Mouse (Mus musculus) 3T3-L1 (cell line): ENCODE measurements around the gene Slc35c2.

ENCODE experiments used
- DNase-seq: peaks from one replicate; pipeline ENCODE4 v3.0.0-alpha.2; 2015; ENCODE audit warnings: low read depth, low spot score

Gene Slc35c2

DNA sequence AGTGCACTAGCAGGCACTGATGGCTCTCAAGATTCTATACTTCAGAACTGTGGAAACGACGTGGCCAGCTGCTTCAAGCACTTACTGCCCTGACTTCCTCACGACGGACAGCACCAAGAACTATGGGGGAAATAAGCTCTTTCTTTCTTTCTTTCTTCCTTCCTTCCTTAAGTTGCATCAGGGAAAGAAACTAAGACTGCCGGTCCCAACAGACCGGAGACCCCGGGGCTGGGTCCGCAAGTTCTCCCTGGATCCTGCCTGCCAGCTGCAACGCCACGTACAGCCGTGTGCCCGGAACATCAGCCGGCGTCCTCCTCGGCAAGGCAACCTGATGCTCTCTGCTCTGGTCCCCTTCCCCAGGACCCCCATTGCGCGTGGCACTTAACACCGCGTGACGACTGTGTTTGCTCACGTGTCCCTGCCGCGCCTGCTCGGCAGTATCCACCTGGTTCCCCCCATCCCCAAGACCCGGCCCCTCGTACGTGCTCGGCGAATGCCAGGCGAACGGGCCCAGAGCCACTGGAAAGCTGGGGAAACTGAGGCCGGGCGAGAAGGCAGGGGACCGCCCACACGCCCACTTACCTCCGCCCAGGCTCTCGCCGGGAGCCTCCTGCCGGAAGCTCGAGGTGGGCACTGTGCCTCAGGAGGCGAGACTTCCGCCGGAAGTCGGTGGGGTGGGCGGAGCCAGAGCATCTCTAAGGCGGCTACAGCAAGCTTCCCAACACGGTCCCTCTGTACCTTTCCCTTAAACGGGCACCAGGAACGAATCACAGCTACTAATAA lies at the start of gene Slc35c2:
Gene Slc35c2 (minus strand): TSS at position 668 of the 783 bp plus-strand sequence.
- DNase-seq, result peak; percentile 91

- peak; percentile 35 for DNase-seq
These were observed 49.5 kb upstream of the Slc35c2 start for GRCm38 (mm10) chr2:165337191-165337590.

DNA sequence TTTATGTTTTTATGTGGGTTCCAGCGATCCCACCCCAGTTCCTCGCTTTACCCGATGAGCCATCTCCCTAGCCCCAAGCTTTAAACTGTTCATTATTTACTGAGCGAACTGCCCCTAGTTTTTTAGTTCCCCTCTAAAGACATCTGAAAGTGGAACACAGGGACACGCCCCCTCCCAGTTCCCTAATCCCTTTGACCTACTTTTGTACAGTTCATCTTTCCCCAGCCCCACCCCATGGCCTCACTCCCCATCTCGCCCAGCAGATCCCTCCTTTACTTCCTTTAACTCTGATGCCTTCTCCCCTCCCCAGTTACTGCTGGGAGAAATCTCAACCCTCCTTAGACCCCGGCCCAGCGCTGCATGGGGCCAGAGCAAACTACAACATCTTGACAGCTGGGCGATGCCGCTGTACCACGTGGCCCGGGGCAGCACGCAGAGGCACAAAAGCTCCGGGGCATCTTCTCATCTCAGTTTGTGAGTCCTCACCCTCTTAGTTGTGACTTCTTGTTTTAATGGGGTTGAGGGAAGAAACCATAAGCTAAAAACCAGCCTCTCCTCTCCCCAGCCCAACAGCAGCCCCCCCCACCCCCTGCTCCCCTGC lies 45.0 kb upstream of the Slc35c2 start:
- no peak for DNase-seq

- DNase-seq, result no peak
These were observed 42.0 kb upstream of the Slc35c2 start for GRCm38 (mm10) chr2:165329703-165330102.

- no peak for DNase-seq
These were observed 41.1 kb upstream of the Slc35c2 start for GRCm38 (mm10) chr2:165328746-165329145.

DNA sequence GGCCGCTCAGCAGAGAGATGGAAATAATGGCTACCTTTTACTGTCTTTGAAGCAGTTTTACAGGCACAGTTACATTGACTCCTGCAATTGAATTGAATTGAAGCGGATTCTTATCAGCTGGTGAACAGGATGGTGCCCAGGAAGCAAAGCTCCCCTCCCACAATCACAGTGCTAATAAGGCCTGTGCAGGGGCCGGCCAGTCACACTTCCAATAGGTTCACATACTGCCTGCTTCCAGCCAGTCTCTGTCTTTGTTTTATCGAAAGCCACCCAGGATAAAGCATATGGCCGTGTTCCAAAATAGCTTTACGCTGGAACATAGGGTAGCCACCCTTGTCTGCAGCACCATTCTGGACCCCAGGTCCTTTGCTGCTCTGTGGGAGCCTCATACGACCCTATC lies 39.7 kb upstream of the Slc35c2 start:
- DNase-seq, result no peak

DNA sequence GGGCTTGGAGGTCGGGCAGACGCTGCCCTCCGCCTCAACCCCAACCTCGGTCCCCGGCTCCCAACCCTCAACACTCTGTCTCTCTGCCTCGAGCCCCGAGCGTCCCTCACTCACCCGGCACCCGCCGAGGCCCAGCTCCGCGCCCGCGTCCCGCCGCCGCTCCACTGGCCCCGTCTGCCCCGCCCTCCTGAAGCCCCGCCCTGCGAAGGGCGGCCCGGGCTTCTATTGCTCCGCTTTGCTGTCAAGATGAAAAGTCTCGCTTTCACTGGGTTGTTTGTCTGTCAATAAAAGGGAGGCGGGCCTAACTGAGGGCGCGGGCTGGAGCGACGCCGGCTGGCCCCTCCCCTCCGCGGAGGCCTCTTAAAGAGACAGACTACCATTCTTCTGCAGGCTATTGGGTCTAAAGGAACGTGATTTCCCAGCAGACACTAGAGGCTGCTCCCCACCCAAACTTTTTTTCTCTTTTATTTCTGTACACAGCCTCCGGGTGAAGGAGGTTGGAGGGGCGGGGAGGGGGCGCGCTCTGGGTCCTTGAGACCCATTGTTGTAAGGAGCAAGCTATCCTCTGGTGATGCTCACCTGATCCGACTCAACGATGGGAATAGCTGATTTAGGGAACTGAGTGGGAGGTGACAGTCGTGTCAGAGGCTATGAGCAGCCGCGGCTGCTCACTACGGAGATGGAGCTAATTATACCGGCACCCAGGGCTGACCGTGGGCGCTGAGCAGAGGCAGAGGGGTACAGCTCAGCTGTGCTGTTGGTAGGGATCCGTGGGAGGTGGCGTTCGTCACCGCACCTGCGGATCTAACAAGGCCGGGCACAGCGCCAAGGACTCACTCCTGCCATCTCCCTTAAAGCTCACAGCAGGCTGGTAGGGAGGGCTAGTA lies 38.9 kb upstream of the Slc35c2 start, which contains the start of gene Elmo2:
Gene Elmo2 (minus strand): TSS at position 176 of the 887 bp plus-strand sequence.
- DNase-seq, result peak; percentile 97

- DNase-seq, result peak; percentile 57
These were observed 38.0 kb upstream of the Slc35c2 start for GRCm38 (mm10) chr2:165325521-165326303.

GRCm38 (mm10) chr2:165323928-165324327 lies 36.3 kb upstream of the Slc35c2 start:
- no peak for DNase-seq

DNA sequence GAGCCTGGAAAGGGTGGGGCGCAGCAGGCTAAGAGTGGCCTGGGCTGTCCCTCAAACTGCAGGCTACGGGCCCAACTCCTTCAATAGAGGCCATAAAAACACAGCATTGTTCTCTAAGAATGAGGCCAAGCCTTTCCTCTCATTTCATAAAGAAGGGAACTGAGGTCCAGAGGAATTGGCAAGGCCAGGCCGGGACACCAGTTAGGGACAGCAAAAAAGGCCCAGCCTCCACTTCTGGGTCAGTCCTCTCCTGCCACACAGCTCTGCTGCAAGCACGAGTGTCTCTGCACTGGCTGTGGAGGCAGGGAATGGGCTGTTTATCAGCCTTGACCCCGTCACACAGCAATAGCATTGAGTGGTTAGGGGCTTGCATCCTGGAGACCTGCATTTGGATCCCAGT lies 35.8 kb upstream of the Slc35c2 start:
- DNase-seq, result no peak

DNA sequence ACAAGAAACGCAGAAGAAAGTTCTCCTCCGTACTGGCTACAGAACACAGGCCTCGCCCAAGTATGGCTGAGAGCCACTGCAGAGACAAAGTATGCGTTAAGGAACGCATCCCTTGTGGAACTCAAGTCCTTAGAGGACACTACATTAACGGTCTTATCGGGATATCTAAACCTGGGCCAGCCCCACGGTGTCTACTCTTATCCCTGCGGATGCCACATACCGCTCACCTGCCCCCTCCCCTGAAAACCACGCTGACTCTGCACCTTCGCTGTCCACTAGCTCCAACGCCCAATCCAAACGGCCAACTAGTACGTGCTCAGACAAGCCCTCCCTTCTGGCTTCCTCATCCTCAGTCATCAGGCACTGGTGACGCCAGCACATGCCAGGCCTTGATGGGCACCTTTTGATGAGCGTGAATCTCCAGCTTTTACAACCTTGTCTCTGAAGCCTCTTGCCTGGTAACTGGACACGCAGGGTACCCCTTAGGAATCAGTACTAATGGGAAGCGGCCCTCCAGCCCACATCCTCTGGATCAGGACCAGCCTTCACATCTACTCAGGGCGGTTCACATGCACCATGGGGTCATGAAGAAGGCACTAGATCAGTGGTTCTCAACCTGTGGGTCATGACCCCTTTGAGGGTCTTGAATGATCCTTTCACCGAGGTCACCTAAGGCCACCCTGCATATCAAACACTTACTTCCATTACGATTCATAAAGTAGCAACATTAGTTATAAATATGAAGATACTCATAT lies 34.5 kb upstream of the Slc35c2 start:
- no peak for DNase-seq

DNA sequence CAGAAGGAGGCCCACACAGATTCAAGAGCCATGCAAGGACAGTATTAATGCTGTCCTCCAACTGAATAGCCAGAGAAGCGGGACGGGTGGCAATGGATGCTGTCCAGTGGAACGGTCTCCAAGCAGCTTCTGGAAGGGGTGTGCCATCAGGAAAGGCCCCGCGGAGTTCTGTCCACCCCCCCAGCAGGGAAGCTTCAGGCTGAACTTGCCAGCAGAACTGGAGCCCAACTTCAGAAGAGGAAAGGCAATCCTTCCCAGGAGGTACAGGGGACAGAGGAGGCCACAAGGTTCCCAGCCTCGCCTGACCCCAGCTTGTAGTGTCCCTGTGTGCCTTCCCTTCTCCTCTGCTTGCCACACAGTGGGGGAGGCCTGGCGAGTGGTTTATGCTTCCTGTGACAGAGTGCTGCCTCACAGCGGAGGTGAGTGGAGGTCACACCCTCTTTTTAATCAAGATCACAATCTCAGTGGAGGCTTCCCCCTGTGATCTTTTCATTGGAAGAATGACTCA lies 33.8 kb upstream of the Slc35c2 start:
- DNase-seq, result no peak

- DNase-seq, result no peak
These were observed 33.0 kb upstream of the Slc35c2 start for GRCm38 (mm10) chr2:165320531-165321150.

DNA sequence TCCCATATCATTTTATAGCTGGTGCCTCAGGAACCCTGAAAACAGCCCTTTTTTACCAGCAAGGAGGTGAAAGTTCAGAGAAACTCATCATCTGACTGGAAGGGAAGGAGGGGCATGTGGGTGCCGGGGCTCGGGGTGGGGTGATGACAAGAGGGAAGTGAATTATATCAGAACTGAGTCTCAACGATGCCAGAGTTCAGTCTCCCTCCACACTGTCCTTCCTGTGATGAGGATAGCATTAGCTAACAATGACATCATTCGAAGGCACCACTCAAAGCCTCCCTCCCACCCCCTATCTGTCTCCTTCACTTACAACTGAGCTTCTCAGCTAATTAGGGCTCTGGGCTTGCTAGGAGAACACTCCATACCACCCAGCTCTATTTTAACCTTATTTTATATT lies 31.8 kb upstream of the Slc35c2 start:
- peak; percentile 27 for DNase-seq

DNA sequence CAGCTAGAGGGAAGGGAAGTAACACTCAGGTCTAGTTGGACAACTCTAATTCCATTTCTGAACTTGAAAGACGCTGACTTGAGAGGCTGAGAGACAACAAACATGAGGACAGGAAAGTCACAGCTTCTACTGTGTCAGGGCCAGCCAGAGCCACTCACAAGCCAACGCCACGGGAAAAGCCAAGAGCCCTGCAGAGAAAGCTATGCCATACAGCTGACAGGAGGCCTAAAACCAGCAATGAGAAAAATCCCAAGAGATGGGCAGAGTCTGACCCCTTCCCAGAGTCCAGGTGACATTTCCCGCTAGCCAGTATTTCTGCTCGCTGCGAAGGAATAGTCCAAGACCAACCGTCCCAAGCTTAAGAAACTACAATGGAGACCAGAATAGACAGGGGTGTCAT lies 31.3 kb upstream of the Slc35c2 start:
- no peak for DNase-seq

- no peak for DNase-seq
These were observed 30.1 kb upstream of the Slc35c2 start for GRCm38 (mm10) chr2:165317621-165318263.

DNA sequence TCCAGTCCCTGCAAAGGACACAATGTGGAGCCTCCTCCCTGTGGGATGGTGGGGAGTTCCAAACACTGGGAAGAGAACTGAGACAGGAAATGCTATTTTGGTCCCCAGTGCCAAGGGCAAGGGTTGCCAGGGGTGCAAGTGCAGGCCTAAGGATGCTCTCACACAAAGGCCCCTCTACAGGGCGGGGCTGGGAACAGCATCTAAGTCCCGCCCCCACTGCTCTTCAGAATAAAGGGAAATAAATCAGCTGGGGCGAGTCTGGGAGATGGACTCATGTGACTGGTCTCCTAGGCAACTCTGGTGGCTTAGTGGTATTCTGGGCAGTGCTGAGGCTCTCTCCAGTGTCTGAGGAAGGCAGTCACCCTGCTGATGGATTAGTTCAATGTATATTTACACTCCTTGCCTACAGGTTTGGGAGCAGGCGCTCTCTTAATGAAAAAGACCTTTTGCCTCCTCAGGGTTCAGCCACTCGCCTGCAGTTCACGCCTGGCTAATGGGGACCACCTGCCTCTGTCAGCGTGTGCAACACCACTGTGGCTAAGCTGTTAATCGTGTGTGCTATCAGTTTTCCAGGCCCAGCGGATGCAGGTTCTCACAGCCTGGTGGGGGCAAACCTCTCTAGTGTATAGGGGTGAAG lies 29.3 kb upstream of the Slc35c2 start:
- peak; percentile 81 for DNase-seq

GRCm38 (mm10) chr2:165316204-165316603 lies 28.5 kb upstream of the Slc35c2 start:
- DNase-seq, result no peak

DNA sequence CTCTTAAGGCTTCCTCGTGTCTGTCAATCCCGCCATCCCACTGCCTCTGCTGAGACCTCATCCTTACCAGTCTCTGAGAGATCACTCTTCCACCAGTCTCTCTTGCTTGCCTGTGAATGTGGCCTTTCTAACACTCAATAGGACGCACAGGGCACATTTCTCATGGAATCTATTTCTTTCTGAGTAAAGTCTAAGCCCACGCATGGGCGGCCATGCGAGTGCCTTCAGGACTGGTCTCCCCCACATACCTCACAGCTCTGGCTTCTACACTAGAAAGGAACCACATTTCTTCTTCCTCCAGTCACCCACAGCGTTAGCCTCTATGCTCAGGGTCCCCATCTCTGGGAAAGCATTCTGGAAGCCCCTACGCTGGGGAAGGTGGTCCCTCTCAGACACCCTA lies 26.5 kb upstream of the Slc35c2 start:
- no peak for DNase-seq
